Mouse (Mus musculus) liver, postnatal 0 days (tissue): Measurements from ENCODE around the gene Klhl22. TPM values are rescaled to one million over a fixed set of nuclear protein-coding genes. Genes with fewer than 3 reads are reported as not detected.

ENCODE experiments used
- ATAC-seq: fragments of 200-750 bp; cut with Nextera tagmentation; 2 replicates; pipeline ENCODE4 v1.8.0; 2017; ENCODE audit warnings: mild to moderate bottlenecking, moderate library complexity
- DNase-seq: peaks from one replicate; pipeline ENCODE4 v3.0.0-alpha.2; 2016
- H3K27ac ChIP-seq: fragments of 300-500 bp; sonication (generic); 2 replicates; pipeline ENCODE4 v1.5.1; 2014; ENCODE audit warnings: antibody characterized with exemption, moderate library complexity, mild to moderate bottlenecking, low read depth
- H3K27me3 ChIP-seq: fragments of 300-500 bp; sonication (generic); 2 replicates; pipeline ENCODE4 v1.6.1; 2014; ENCODE audit warnings: low read length, control low read depth, mixed read lengths; ENCODE audit not compliant: insufficient read depth
- H3K36me3 ChIP-seq: fragments of 300-500 bp; sonication (generic); replicated peaks from 2 replicates; pipeline ENCODE4 v1.6.1; 2014; ENCODE audit warnings: mild to moderate bottlenecking, control low read depth, low read length, moderate library complexity, mixed read lengths; ENCODE audit not compliant: insufficient read depth
- H3K4me1 ChIP-seq: fragments of 300-500 bp; sonication (generic); 2 replicates; pipeline ENCODE4 v1.6.1; 2014; ENCODE audit warnings: antibody characterized with exemption, mild to moderate bottlenecking, control low read depth; ENCODE audit not compliant: insufficient read depth
- H3K4me2 ChIP-seq: fragments of 300-500 bp; sonication (generic); 2 replicates; pipeline ENCODE4 v1.6.1; 2014; ENCODE audit warnings: low read depth, mild to moderate bottlenecking, low read length, moderate library complexity, mixed read lengths
- H3K4me3 ChIP-seq: fragments of 300-500 bp; sonication (generic); 2 replicates; pipeline ENCODE4 v1.5.1; 2014; ENCODE audit warnings: low read depth, low read length
- H3K9ac ChIP-seq: fragments of 300-500 bp; sonication (generic); replicated peaks from 2 replicates; pipeline ENCODE4 v1.6.1; 2014; ENCODE audit warnings: mild to moderate bottlenecking, moderate library complexity
- H3K9me3 ChIP-seq: fragments of 300-500 bp; sonication (generic); 2 replicates; pipeline ENCODE4 v1.6.1; 2016; ENCODE audit warnings: mild to moderate bottlenecking, control low read depth, low read length, mixed read lengths
- CTCF ChIP-seq: sonication (generic); IDR thresholded peaks from 2 replicates; pipeline ENCODE4 v1.5.1; 2016; ENCODE audit warnings: antibody characterized with exemption, low read depth
- EP300 ChIP-seq: IDR thresholded peaks from 2 replicates; pipeline ENCODE4 v1.6.1; 2016; ENCODE audit warnings: antibody characterized with exemption, low read depth, mild to moderate bottlenecking
- WGBS: fragments of 180-500 bp; shearing (Covaris S2); extraction: QIAGEN DNeasy Blood & Tissue Kit; methylation state at CpG from one replicate; pipeline ENCODE4 v1.1.7; 2014; ENCODE audit not compliant: insufficient replicate concordance; 5-methylcytosine and 5-hydroxymethylcytosine counted together
- polyA plus RNA-seq: library from polyadenylated mRNA; unstranded; fragments of >200 nt; fragmentation: Nextera tagmentation; extraction: Ambion mirVana; gene quantifications from 2 replicates; pipeline ENCODE4 v1.2.1, GENCODE M21; 2015

The Klhl22 gene
- polyA plus RNA-seq, 1 experiment from 2014 or later = 8.0 TPM

GRCm38 (mm10) chr16:17761074-17761473 lies 1.7 kb downstream of the Klhl22 start:
- ATAC-seq = peak; percentile 52

GRCm38 (mm10) chr16:17764108-17764511 lies 4.7 kb downstream of the Klhl22 start:
- ATAC-seq (no peak), DNase-seq (peak; percentile 21)
- Histone ChIP-seq H3K4me1 (peaks cover 22% of the 10 kb centered on the region), H3K27ac (no peak overlapping the region), H3K4me3 (no peak overlapping the region), H3K27me3 (no peaks in the 10 kb centered on the region), H3K9ac (no peak overlapping the region; the same call in 1 of the 2 replicates), H3K4me2 (no peak overlapping the region; the same call in 1 of the 2 replicates), H3K36me3 (no peaks in the 10 kb centered on the region; the same call in 1 of the 2 replicates), H3K9me3 (no peaks in the 10 kb centered on the region)
- TF ChIP-seq CTCF (no peak), EP300 (no peak)
- 56% methylated on average over 4 of the region's 4 CpGs for WGBS

More at GRCm38 (mm10) chr16:17761074-17761473, 1.7 kb downstream of the Klhl22 start:
- Histone ChIP-seq H3K9ac (no peak overlapping the region), H3K36me3 (no peaks in the 10 kb centered on the region), H3K4me3 (no peak overlapping the region), H3K4me1 (peaks cover 27% of the 10 kb centered on the region), H3K27me3 (no peaks in the 10 kb centered on the region), H3K4me2 (peak overlapping the region; percentile 5; the same call in 1 of the 2 replicates), H3K27ac (no peak overlapping the region), H3K9me3 (no peaks in the 10 kb centered on the region)
- 39% methylated on average over 1 of the region's 1 CpGs for WGBS
- no peak for DNase-seq
- TF ChIP-seq CTCF (no peak), EP300 (peak; percentile 66; the same call in 1 of the 2 replicates)

- WGBS = 71% methylated on average over 7 of the region's 7 CpGs
- ATAC-seq (peak; percentile 87), DNase-seq (peak; percentile 31)
- Histone ChIP-seq H3K9me3 (no peaks in the 10 kb centered on the region), H3K9ac (no peak overlapping the region), H3K4me3 (no peak overlapping the region), H3K27ac (0 out of 2 replicates have a peak overlapping the region, but pooled peaks have one; percentile 60), H3K4me2 (no peak overlapping the region), H3K4me1 (peaks cover 7% of the 10 kb centered on the region; the same call in 1 of the 2 replicates), H3K36me3 (peaks cover 9% of the 10 kb centered on the region), H3K27me3 (no peaks in the 10 kb centered on the region)
- no peak for TF ChIP-seq EP300
Observed at GRCm38 (mm10) chr16:17768834-17769233, 9.4 kb downstream of the Klhl22 start.

DNA sequence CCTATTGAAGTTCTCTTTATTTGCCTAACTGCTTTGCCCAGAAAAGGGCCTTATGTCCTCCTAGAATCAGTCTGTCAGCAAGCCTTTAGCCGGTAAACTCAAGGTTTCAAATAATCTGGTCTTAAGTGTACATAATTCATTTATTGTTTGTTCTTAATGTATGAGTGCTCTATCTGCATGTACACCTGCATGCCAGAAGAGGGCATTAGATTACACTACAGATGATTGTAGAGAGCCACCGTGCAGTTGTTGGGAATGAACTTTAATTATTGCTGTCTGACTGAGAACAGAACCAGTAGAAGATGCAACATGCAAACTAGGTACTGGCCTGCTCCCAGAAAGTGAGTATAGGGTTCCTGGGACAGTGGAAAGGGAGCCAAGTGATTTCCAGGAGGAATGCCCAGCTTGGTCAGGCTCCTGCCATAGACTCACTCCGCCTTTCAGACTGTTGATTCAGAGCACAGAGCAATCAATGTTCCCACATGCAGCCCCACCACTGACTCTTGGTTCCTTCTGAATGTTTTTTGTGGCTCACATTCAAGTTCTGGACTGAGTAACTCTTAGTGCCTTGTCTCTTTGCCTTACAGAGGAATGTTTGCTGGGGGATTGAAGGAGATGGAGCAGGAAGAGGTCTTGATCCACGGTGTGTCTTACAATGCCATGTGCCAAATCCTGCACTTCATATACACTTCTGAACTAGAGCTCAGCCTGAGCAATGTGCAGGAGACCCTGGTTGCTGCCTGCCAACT lies 11.9 kb downstream of the Klhl22 start:
- no peak overlapping the region for H3K9ac ChIP-seq
- no peaks in the 10 kb centered on the region for H3K9me3 ChIP-seq
- TF ChIP-seq CTCF (peak; percentile 59), EP300 (no peak)
- no peaks in the 10 kb centered on the region for H3K27me3 ChIP-seq
- WGBS = 64% methylated on average over 4 of the region's 4 CpGs
- DNase-seq (no peak), ATAC-seq (no peak)
- H3K4me2 ChIP-seq = no peak overlapping the region
- no peaks in the 10 kb centered on the region for H3K4me1 ChIP-seq
- no peak overlapping the region for H3K27ac ChIP-seq
- peaks cover 12% of the 10 kb centered on the region for H3K36me3 ChIP-seq
- no peak overlapping the region for H3K4me3 ChIP-seq

DNA sequence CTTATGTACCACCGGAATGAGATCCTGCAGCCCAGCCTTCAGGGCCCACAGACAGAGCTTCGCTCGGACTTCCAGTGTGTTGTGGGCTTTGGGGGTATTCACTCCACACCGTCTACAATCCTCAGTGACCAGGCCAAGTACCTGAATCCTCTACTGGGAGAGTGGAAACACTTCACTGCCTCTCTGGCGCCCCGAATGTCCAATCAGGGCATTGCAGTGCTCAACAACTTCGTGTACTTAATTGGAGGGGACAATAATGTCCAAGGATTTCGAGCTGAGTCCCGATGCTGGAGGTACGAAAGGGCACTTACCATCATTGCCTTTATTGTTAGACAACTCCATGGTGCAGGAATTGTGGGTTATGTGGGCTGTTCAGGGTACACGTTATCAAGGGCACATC lies 17.4 kb downstream of the Klhl22 start:
- peak; percentile 47 for DNase-seq
- H3K36me3 ChIP-seq = peaks cover 21% of the 10 kb centered on the region
- no peaks in the 10 kb centered on the region for H3K27me3 ChIP-seq

GRCm38 (mm10) chr16:17778223-17778622 lies 18.8 kb downstream of the Klhl22 start:
- TF ChIP-seq EP300 (no peak), CTCF (no peak)
- DNase-seq (no peak), ATAC-seq (no peak)
- no peak overlapping the region for H3K4me3 ChIP-seq
- no peak overlapping the region for H3K4me2 ChIP-seq
- peaks cover 21% of the 10 kb centered on the region for H3K36me3 ChIP-seq
- H3K27ac ChIP-seq = no peak overlapping the region
- no peaks in the 10 kb centered on the region for H3K27me3 ChIP-seq
- 68% methylated on average over 4 of the region's 4 CpGs for WGBS
- H3K9me3 ChIP-seq = no peaks in the 10 kb centered on the region
- no peaks in the 10 kb centered on the region for H3K4me1 ChIP-seq
- no peak overlapping the region for H3K9ac ChIP-seq

More for the DNA sequence above, 17.4 kb downstream of the Klhl22 start:
- TF ChIP-seq EP300 (no peak), CTCF (peak; percentile 72)
- ATAC-seq = no peak
- no peaks in the 10 kb centered on the region for H3K4me1 ChIP-seq
- no peak overlapping the region for H3K4me2 ChIP-seq
- no peaks in the 10 kb centered on the region for H3K9me3 ChIP-seq
- WGBS = 64% methylated on average over 11 of the region's 11 CpGs
- H3K9ac ChIP-seq = no peak overlapping the region
- H3K4me3 ChIP-seq = no peak overlapping the region
- H3K27ac ChIP-seq = no peak overlapping the region
